Mouse (Mus musculus): ENCODE data around the gene St3gal3. TPM values are rescaled to one million over a fixed set of nuclear protein-coding genes. Genes with fewer than 3 reads are reported as not detected.

St3gal3 gene
- polyA plus RNA-seq, 1 experiment from 2014 or later = 8.1 TPM

DNA sequence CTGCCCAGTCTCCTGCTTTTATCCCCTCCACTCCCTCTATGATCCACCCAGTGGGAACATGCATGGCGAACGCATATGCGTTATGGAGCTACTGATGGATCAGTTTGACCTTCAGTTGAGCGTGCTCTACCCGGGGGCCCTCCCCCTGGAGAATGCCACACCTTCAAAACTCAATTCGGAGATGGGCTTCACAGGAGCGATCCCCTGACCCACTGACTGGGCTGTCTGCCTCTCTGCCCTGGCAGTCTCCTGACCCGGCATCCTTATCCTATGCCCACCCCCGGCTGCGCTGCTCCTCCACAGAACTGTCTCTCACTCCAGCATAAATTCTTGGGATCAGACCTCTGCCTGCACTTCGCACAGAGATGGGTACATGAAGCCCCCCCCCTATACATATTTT, 119.6 kb downstream of the St3gal3 start:
- no peak for ATAC-seq (ENCODE audit: borderline replicate concordance, extremely low read depth, low FRiP score, low TSS enrichment)
- peaks cover 17% of the 10 kb centered on the region for H3K4me1 ChIP-seq
- H3K27ac ChIP-seq = no peak overlapping the region
- H3K9ac ChIP-seq = no peak overlapping the region
- no peak overlapping the region for H3K4me3 ChIP-seq
- no peaks in the 10 kb centered on the region for H3K9me3 ChIP-seq
- H3K36me3 ChIP-seq = no peaks in the 10 kb centered on the region
- WGBS = 93% methylated on average over 11 of the region's 11 CpGs
- H3K4me2 ChIP-seq = no peak overlapping the region
- no peaks in the 10 kb centered on the region for H3K27me3 ChIP-seq

DNA sequence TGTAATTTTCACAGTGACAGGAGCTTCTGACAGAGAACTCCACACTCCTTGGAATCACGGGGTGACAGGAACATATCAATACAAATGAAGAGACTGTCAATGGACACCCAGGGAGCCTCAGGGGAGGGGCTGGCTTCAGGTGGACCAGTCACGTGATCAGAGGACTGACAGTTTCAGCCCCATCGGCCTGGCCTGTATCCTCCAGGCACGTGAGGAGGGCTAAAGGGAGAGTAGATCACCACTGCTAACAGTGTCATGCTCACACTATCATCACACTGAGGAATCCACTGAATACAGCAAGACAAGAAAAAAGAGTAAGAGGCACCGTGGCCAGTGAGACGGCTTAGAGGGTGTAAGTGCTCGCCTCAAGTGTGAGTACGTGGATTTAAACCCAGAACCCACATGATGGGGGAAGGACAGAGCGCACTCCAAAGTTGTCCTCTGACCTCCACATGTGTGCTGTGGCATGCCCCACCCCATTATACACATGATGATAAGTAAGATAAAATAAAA, 124.0 kb downstream of the St3gal3 start:
- Histone ChIP-seq H3K4me1 (peaks cover 7% of the 10 kb centered on the region), H3K9me3 (no peaks in the 10 kb centered on the region), H3K4me2 (no peak overlapping the region), H3K9ac (no peak overlapping the region), H3K27me3 (no peaks in the 10 kb centered on the region), H3K4me3 (no peak overlapping the region), H3K27ac (no peak overlapping the region), H3K36me3 (no peaks in the 10 kb centered on the region)
- ATAC-seq (ENCODE audit: borderline replicate concordance, extremely low read depth, low FRiP score, low TSS enrichment) = no peak
- WGBS = 76% methylated on average over 9 of the region's 9 CpGs

DNA sequence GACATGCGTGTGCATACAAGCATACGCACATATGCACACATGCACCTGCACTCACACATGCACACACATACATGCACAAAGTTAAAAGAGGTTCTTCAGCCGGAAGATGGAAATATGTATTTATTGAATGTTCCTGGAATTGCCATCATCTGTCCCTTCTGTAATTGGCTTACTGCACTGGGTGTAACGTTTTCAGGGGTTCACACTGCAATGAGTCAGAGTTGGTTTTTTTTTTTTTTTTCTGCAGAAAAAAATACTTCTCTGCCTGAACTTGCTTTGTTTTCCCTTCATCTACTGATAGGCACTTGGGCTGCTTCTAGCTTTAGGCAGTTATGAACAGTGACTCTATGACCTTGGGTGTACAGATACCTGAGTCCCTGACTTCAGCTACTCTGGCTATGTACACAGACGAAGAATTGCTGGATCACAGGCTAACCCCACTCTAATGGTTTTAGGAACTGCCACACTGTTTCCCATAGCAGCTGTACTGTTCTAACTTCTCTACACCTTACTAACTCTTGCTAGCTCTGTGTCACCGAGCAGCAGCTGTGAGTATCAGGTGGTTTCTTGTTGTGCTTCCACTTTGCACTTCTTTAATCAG, 126.2 kb downstream of the St3gal3 start:
- H3K4me1 ChIP-seq = peaks cover 4% of the 10 kb centered on the region; the same call in 1 of the 2 replicates
- no peaks in the 10 kb centered on the region for H3K36me3 ChIP-seq
- H3K9me3 ChIP-seq = no peaks in the 10 kb centered on the region
- ATAC-seq (ENCODE audit: borderline replicate concordance, extremely low read depth, low FRiP score, low TSS enrichment) = no peak
- H3K4me2 ChIP-seq = no peak overlapping the region
- no peak overlapping the region for H3K4me3 ChIP-seq
- H3K27me3 ChIP-seq = no peaks in the 10 kb centered on the region
- WGBS = 55% methylated on average over 6 of the region's 6 CpGs
- no peak overlapping the region for H3K27ac ChIP-seq
- no peak overlapping the region for H3K9ac ChIP-seq

DNA sequence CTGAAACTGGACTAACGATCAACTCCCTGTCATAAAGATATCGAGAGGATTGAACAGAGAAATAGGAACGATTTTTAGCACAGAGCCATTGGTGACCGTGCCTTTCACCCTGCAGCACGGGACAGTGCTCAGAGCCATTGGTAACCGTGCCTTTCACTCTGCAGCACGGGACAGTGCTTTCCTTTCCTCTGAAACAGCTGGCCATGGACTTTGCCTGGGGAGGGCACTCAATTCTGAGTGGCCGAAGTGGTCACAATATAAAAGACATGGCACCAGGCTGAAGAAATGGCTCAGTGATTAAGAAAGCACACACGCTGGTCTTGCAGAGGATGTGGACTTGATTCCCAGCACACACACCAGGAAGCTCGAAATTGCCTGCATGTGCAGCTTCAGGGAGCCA, 133.4 kb downstream of the St3gal3 start:
- WGBS = 81% methylated on average over 10 of the region's 10 CpGs
- H3K9ac ChIP-seq = no peak overlapping the region
- H3K27me3 ChIP-seq = no peaks in the 10 kb centered on the region
- H3K27ac ChIP-seq = no peak overlapping the region
- no peak overlapping the region for H3K4me2 ChIP-seq
- H3K4me1 ChIP-seq = peaks cover 39% of the 10 kb centered on the region
- no peaks in the 10 kb centered on the region for H3K36me3 ChIP-seq
- H3K4me3 ChIP-seq = no peak overlapping the region
- no peaks in the 10 kb centered on the region for H3K9me3 ChIP-seq
- ATAC-seq (ENCODE audit: borderline replicate concordance, extremely low read depth, low FRiP score, low TSS enrichment) = no peak

DNA sequence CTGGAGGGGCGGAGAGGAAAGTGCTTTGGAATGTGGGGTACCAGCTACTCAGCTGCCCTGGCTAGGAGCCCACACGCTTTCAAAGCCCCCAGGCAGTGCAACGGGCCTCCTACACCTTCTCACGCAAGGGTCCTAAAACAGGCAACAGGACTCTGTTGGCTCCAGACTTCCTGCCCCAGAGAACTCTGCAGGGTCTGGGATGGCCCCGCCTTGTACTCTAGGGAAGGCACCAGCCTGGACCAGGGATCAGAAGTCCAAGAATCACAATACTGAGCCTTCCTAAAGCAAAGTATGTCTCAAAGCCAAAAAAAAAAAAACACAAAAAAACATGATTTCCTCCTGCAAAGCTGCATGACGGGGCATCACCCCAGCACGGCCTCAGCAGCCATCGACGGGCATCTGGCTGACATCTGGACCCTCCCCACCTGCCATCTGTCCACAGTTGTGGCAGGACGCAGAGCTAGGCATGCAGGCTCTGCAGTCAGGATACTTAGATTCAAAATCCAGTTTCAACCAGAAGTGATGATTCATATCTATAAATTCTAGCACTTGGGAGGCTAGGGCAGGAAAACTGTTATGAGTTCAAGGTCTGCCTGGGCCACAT, 134.0 kb downstream of the St3gal3 start:
- Histone ChIP-seq H3K9ac (no peak overlapping the region), H3K9me3 (no peaks in the 10 kb centered on the region), H3K4me3 (no peak overlapping the region), H3K4me1 (peaks cover 39% of the 10 kb centered on the region), H3K27ac (no peak overlapping the region), H3K36me3 (no peaks in the 10 kb centered on the region), H3K4me2 (no peak overlapping the region), H3K27me3 (no peaks in the 10 kb centered on the region)
- WGBS = 38% methylated on average over 10 of the region's 10 CpGs
- no peak for ATAC-seq (ENCODE audit: borderline replicate concordance, extremely low read depth, low FRiP score, low TSS enrichment)

DNA sequence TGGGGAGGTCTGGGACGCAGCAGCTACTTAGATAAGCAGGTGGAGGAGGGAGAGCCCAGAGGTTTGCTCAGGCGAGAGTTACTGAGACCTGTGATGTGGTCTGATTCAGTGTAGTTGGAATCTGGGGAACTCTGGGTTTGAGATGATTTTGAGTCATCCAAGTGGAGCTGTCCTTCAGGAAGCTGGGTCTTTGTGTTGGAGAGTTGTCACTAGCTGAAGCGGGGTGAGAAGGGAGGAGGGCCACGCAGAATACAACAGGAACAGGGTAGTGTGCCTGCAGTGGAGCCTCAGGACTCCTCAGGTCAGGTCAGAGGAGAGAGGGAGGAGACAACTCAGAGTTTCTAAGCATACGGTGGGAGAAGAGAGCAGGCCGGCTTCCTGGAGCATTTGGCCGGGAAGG, 134.8 kb downstream of the St3gal3 start:
- WGBS = 42% methylated on average over 7 of the region's 7 CpGs
- Histone ChIP-seq H3K27ac (no peak overlapping the region), H3K9ac (no peak overlapping the region), H3K4me2 (no peak overlapping the region), H3K4me3 (no peak overlapping the region), H3K36me3 (no peaks in the 10 kb centered on the region), H3K9me3 (no peaks in the 10 kb centered on the region), H3K27me3 (no peaks in the 10 kb centered on the region), H3K4me1 (peaks cover 39% of the 10 kb centered on the region)
- ATAC-seq (ENCODE audit: borderline replicate concordance, extremely low read depth, low FRiP score, low TSS enrichment) = no peak

DNA sequence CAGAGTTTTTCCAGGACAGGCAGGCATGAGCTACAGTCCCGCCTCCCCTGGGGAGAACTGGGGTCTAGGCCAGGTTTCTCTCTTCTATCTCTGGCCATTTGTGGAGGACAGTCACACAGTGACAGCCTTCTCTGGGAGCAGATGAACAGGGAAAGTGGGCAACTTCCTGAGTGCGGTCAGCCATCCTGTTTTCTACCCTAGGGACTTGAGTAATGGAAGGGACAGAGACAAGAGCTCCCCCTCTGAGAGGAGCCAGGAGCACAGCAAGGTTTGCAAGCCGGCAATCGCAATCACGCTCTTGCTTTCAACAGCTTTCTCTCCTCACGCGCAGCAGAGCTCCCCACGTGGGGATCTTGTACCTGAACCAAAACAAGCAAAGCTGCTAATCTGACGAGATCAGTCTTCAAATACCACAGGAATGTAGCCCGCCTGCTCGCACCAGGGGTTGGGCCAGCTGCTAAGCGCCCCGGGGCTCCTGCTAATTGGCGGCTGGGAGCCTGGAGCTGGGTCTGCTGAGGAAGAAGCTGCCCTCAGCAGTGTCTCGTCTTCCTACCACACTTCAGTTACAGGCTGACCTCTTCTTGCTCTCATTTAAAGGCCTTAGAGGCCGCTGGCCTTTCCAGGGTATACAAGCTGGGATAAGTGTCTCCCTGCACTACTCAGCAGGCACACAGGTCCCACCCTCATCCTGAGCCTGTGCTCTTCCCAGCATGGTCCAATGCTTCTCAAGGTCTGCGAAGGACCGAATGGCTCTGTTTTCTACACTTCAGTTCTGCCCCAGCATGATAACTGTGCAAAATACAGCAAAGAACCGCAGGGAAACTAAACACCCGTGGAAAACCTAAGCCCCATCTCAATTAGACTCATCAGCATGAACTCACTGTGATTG, 137.1 kb downstream of the St3gal3 start:
- Histone ChIP-seq H3K4me1 (peaks cover 39% of the 10 kb centered on the region), H3K27ac (peak overlapping the region; percentile 71), H3K9me3 (no peaks in the 10 kb centered on the region), H3K9ac (no peak overlapping the region), H3K4me3 (no peak overlapping the region), H3K36me3 (no peaks in the 10 kb centered on the region), H3K27me3 (no peaks in the 10 kb centered on the region), H3K4me2 (peak overlapping the region; percentile 39)
- peak; percentile 64 for ATAC-seq (ENCODE audit: borderline replicate concordance, extremely low read depth, low FRiP score, low TSS enrichment)
- WGBS = 14% methylated on average over 20 of the region's 20 CpGs

DNA sequence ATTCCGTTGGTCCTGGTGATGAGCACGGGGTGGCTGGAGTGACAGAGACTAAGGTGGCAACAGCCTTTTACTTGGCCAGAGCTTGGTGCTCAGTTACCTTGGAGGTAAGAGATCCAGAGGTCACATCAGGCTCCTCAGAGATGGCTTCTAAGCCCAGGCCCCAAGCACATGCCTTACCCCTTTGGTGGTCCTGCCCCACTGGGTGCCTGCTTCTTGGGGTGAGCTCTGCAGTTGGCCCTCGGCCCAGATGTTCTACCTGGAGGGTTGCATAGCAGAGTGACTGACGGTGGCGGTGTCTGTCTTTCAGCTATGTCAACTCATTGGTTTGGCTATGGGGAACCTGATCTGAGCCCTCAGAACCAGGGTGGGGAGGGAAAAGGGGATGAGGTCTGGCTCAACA, 138.0 kb downstream of the St3gal3 start:
- Histone ChIP-seq H3K36me3 (no peaks in the 10 kb centered on the region), H3K9ac (no peak overlapping the region), H3K4me3 (no peak overlapping the region), H3K4me2 (no peak overlapping the region), H3K9me3 (no peaks in the 10 kb centered on the region), H3K27me3 (no peaks in the 10 kb centered on the region), H3K27ac (peak overlapping the region; percentile 71; the same call in 1 of the 2 replicates), H3K4me1 (peaks cover 39% of the 10 kb centered on the region)
- WGBS = 75% methylated on average over 5 of the region's 5 CpGs
- no peak for ATAC-seq (ENCODE audit: borderline replicate concordance, extremely low read depth, low FRiP score, low TSS enrichment)

DNA sequence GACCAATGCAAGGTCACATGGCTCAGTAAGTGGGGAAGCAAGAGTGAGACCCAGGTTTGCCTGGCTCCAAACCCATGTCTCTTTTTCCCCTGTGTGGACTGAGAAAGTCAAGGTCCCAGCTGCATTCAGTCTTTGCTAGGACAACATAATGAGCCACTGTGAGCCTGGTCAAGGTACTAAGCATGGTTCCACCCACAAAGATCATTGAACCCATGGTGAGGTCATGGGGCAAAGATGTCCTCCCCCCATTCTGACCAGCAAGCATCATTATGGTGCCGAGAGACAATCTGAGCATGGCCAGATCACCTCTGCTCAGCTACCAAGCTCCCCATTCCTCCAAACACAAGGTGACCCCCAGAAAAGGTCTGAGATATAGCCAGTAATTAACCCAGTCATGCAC, 139.3 kb downstream of the St3gal3 start:
- 89% methylated on average over 1 of the region's 1 CpGs for WGBS
- no peaks in the 10 kb centered on the region for H3K36me3 ChIP-seq
- H3K9me3 ChIP-seq = no peaks in the 10 kb centered on the region
- peaks cover 31% of the 10 kb centered on the region for H3K4me1 ChIP-seq
- H3K27me3 ChIP-seq = no peaks in the 10 kb centered on the region
- no peak overlapping the region for H3K9ac ChIP-seq
- H3K4me2 ChIP-seq = no peak overlapping the region
- H3K4me3 ChIP-seq = no peak overlapping the region
- no peak for ATAC-seq (ENCODE audit: borderline replicate concordance, extremely low read depth, low FRiP score, low TSS enrichment)
- no peak overlapping the region for H3K27ac ChIP-seq

DNA sequence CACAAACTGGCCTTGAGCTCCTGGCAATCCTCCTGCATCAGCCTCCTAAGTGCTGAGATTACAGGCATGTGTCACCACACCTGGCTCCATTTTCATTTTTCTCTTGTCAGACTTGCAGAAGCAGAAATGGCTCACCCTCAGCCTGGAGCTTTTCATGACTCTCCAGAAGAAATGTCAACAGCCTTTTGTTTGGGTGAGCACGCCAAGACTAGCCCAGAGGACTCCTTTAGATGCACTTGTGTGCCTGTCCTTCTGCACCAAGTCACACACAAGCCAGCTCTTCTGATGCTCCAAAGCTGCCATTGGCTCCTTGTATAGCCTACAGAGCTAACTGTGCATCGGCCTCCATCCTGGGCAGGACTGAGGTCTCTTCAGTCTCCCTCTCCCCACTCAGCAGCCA, 141.3 kb downstream of the St3gal3 start:
- H3K36me3 ChIP-seq = no peaks in the 10 kb centered on the region
- no peak overlapping the region for H3K4me2 ChIP-seq
- H3K9ac ChIP-seq = no peak overlapping the region
- H3K27me3 ChIP-seq = no peaks in the 10 kb centered on the region
- WGBS = 54% methylated on average over 2 of the region's 2 CpGs
- no peak for ATAC-seq (ENCODE audit: borderline replicate concordance, extremely low read depth, low FRiP score, low TSS enrichment)
- no peak overlapping the region for H3K4me3 ChIP-seq
- H3K9me3 ChIP-seq = no peaks in the 10 kb centered on the region
- no peak overlapping the region for H3K27ac ChIP-seq
- H3K4me1 ChIP-seq = peaks cover 19% of the 10 kb centered on the region

DNA sequence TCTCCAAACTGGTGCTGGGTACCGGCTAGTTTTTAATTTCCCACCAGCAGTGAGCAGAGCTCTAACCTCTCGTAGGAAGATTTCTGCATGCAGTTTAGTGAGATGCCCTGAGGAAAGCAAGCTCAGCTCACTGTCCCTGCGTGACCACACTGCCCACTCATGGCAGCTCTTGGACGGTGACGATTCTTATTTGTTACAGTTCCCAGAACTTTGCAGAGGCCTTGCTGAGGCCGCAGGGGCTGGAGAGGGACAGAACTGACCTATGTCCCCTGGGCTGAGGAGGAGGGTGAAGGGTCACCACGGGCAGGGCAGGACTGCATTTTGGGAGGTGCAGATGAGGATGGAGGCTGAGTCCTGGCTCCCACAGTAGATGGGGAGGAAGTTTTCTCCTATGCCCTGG, 141.8 kb downstream of the St3gal3 start:
- WGBS = 78% methylated on average over 7 of the region's 7 CpGs
- H3K27ac ChIP-seq = no peak overlapping the region

DNA sequence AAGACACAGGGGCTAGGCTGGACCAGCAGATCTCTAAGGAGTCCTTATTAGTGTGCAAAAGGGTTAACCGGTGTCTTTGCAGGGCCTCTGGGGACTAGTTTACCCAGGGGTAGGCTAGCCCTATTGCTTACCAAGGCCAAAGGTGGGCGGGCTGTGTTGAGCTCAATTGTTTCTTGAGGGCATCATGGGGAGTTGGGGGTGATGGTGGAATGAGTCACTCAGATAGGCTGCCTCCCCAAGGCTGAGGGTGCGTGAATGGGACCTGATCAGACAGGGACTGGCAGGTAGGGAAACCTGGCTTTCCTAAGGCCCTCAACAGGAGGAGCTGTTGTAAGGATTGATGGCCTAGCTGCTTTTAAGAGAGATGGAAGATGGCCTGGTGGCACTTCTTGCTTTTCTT, 142.7 kb downstream of the St3gal3 start:
- no peaks in the 10 kb centered on the region for H3K36me3 ChIP-seq
- H3K4me1 ChIP-seq = peaks cover 5% of the 10 kb centered on the region
- H3K4me3 ChIP-seq = no peak overlapping the region
- ATAC-seq (ENCODE audit: borderline replicate concordance, extremely low read depth, low FRiP score, low TSS enrichment) = no peak
- no peak overlapping the region for H3K4me2 ChIP-seq
- no peak overlapping the region for H3K9ac ChIP-seq
- H3K9me3 ChIP-seq = no peaks in the 10 kb centered on the region
- no peaks in the 10 kb centered on the region for H3K27me3 ChIP-seq
- WGBS = 88% methylated on average over 3 of the region's 3 CpGs
- no peak overlapping the region for H3K27ac ChIP-seq

More for the DNA sequence above, 141.8 kb downstream of the St3gal3 start:
- H3K36me3 ChIP-seq = no peaks in the 10 kb centered on the region
- no peak overlapping the region for H3K4me3 ChIP-seq
- no peak overlapping the region for H3K4me2 ChIP-seq
- H3K4me1 ChIP-seq = peaks cover 14% of the 10 kb centered on the region
- no peaks in the 10 kb centered on the region for H3K27me3 ChIP-seq
- no peak for ATAC-seq (ENCODE audit: borderline replicate concordance, extremely low read depth, low FRiP score, low TSS enrichment)
- no peak overlapping the region for H3K9ac ChIP-seq
- H3K9me3 ChIP-seq = no peaks in the 10 kb centered on the region
